Mouse (Mus musculus) CH12.LX (cell line): ENCODE data around the gene Rnf123. TPM values are rescaled to one million over a fixed set of nuclear protein-coding genes. Genes with fewer than 3 reads are reported as not detected.

Experiments
- DNase-seq: peaks from one replicate; pipeline ENCODE4 v3.0.0-alpha.2; 2013; ENCODE audit errors: extremely low read depth
- H3K27ac ChIP-seq: 2 replicates; pipeline ENCODE4 v1.5.1; 2012; ENCODE audit warnings: low read depth, mild to moderate bottlenecking, control low read depth, moderate library complexity; ENCODE audit not compliant: insufficient read depth
- H3K27me3 ChIP-seq: replicated peaks from 2 replicates; pipeline ENCODE3; 2012; ENCODE audit warnings: inconsistent platforms
- H3K36me3 ChIP-seq, 2 experiments: replicated peaks in 1 of 2; 2 replicates each; pipeline versions ENCODE3 to v1.6.1; 2012; ENCODE audit warnings: inconsistent platforms in 1 of 2, low read length in 1 of 2, mild to moderate bottlenecking in 1 of 2, mixed read lengths in 1 of 2, moderate library complexity in 1 of 2; ENCODE audit not compliant: control insufficient read depth in 1 of 2, insufficient read depth in 1 of 2
- H3K4me1 ChIP-seq, 2 experiments: 2 replicates each; pipeline ENCODE4 v1.6.1; 2012; ENCODE audit warnings: inconsistent platforms in 1 of 2, moderate library complexity in 1 of 2; ENCODE audit not compliant: insufficient read depth in 2 of 2, control insufficient read depth in 1 of 2
- H3K4me2 ChIP-seq: 2 replicates; pipeline ENCODE4 v1.6.1; 2012; ENCODE audit warnings: low read depth, mild to moderate bottlenecking, control low read depth; ENCODE audit not compliant: poor library complexity, insufficient read depth, severe bottlenecking
- H3K4me3 ChIP-seq, 3 experiments: fragments of 150-350 bp in 1 of 3; sonication (generic) in 1 of 3; replicated peaks in 1 of 3; 2 replicates each; pipeline versions ENCODE3 to v1.5.1; 2011 to 2012; ENCODE audit warnings: low read depth in 2 of 3, low read length in 2 of 3, mild to moderate bottlenecking in 2 of 3, moderate library complexity in 2 of 3, control low read depth in 1 of 3, improper control_type of control experiment in 1 of 3, inconsistent platforms in 1 of 3, mixed read lengths in 1 of 3; ENCODE audit not compliant: poor library complexity in 1 of 3
- H3K79me2 ChIP-seq: replicated peaks from 2 replicates; pipeline ENCODE4 v1.6.1; 2012; ENCODE audit warnings: mild to moderate bottlenecking, moderate library complexity; ENCODE audit not compliant: control insufficient read depth, poor library complexity, insufficient read depth, severe bottlenecking; ENCODE audit errors: extremely low read depth
- H3K9ac ChIP-seq: 2 replicates; pipeline ENCODE4 v1.6.1; 2012; ENCODE audit warnings: low read depth, mild to moderate bottlenecking, control low read depth, moderate library complexity; ENCODE audit not compliant: insufficient read depth
- H3K9me3 ChIP-seq: replicated peaks from 2 replicates; pipeline ENCODE3; 2012; ENCODE audit warnings: low read length, inconsistent platforms, mixed read lengths
- BHLHE40 ChIP-seq: IDR thresholded peaks from 2 replicates; pipeline ENCODE4 v1.6.1; 2011; ENCODE audit warnings: mild to moderate bottlenecking, low read depth, low read length, improper control_type of control experiment
- CTCF ChIP-seq, 2 experiments: IDR thresholded peaks in 1 of 2; conservative IDR thresholded peaks in 1 of 2; 2 replicates each; pipeline ENCODE4 v1.5.1; 2011 to 2012; ENCODE audit warnings: low read depth in 2 of 2, low read length in 2 of 2, improper control_type of control experiment in 1 of 2, inconsistent platforms in 1 of 2, mild to moderate bottlenecking in 1 of 2, moderate library complexity in 1 of 2
- E2F4 ChIP-seq: IDR thresholded peaks from 2 replicates; pipeline ENCODE4 v1.6.1; 2011; ENCODE audit warnings: low read depth, low read length, improper control_type of control experiment; ENCODE audit not compliant: insufficient replicate concordance
- EP300 ChIP-seq: IDR thresholded peaks from 2 replicates; pipeline ENCODE4 v1.6.1; 2011; ENCODE audit warnings: low read length, improper control_type of control experiment
- ETS1 ChIP-seq: conservative IDR thresholded peaks from 2 replicates; pipeline ENCODE4 v1.6.1; 2012; ENCODE audit warnings: low read depth, mild to moderate bottlenecking, inconsistent platforms, low read length, improper control_type of control experiment, moderate library complexity
- JUN ChIP-seq: IDR thresholded peaks from 2 replicates; pipeline ENCODE4 v1.6.1; 2011; ENCODE audit warnings: low read depth, mild to moderate bottlenecking, low read length, improper control_type of control experiment, moderate library complexity; ENCODE audit not compliant: insufficient read depth
- JUND ChIP-seq: conservative IDR thresholded peaks from 2 replicates; pipeline ENCODE4 v1.6.1; 2011; ENCODE audit warnings: low read depth, low read length, improper control_type of control experiment
- KAT2A ChIP-seq: IDR thresholded peaks from 2 replicates; pipeline ENCODE4 v1.6.1; 2012; ENCODE audit warnings: low read length, improper control_type of control experiment, inconsistent platforms; ENCODE audit not compliant: insufficient replicate concordance
- MXI1 ChIP-seq: IDR thresholded peaks from 2 replicates; pipeline ENCODE4 v1.6.1; 2011; ENCODE audit warnings: mild to moderate bottlenecking, low read depth, low read length, improper control_type of control experiment
- PAX5 ChIP-seq: IDR thresholded peaks from 2 replicates; pipeline ENCODE4 v1.6.1; 2012; ENCODE audit warnings: low read length, inconsistent platforms, mixed read lengths
- POLR2A ChIP-seq: IDR thresholded peaks from 2 replicates; pipeline ENCODE4 v1.6.1; 2011; ENCODE audit warnings: low read depth, mild to moderate bottlenecking, improper control_type of control experiment, low read length
- POLR2AphosphoS2 ChIP-seq: IDR thresholded peaks from 2 replicates; pipeline ENCODE4 v1.6.1; 2011; ENCODE audit warnings: low read depth, low read length, improper control_type of control experiment
- RAD21 ChIP-seq: IDR thresholded peaks from 2 replicates; pipeline ENCODE4 v1.6.1; 2011; ENCODE audit warnings: low read depth, mild to moderate bottlenecking, low read length, improper control_type of control experiment, moderate library complexity
- SIN3A ChIP-seq: IDR thresholded peaks from 2 replicates; pipeline ENCODE4 v1.6.1; 2012; ENCODE audit warnings: low read length, improper control_type of control experiment, inconsistent platforms
- SMC3 ChIP-seq: IDR thresholded peaks from 2 replicates; pipeline ENCODE4 v1.6.1; 2011; ENCODE audit warnings: low read depth, low read length, improper control_type of control experiment
- TBP ChIP-seq: conservative IDR thresholded peaks from 2 replicates; pipeline ENCODE4 v1.6.1; 2011; ENCODE audit warnings: low read depth, low read length, improper control_type of control experiment
- TCF12 ChIP-seq: IDR thresholded peaks from 2 replicates; pipeline ENCODE4 v1.6.1; 2014; ENCODE audit warnings: low read depth, mild to moderate bottlenecking, inconsistent platforms, low read length, improper control_type of control experiment
- UBTF ChIP-seq: IDR thresholded peaks from 2 replicates; pipeline ENCODE4 v1.6.1; 2012; ENCODE audit warnings: low read depth, mild to moderate bottlenecking, inconsistent platforms, low read length, improper control_type of control experiment, moderate library complexity
- ZKSCAN1 ChIP-seq: IDR thresholded peaks from 2 replicates; pipeline ENCODE4 v1.6.1; 2012; ENCODE audit warnings: low read depth, inconsistent platforms, low read length, improper control_type of control experiment, borderline replicate concordance
- ZNF384 ChIP-seq: IDR thresholded peaks from 2 replicates; pipeline ENCODE4 v1.6.1; 2012; ENCODE audit warnings: low read depth, low read length, improper control_type of control experiment, inconsistent platforms
- dilution Hi-C: fragments of 300-500 bp; cut with MboI; formaldehyde crosslinking; loops from 2 replicates; pipeline ENCODE4 v1.14.3; 2020; ENCODE audit warnings: low sequenced_read_pairs; ENCODE audit not compliant: extremely low pct_unique_long_range_greater_than_20kb, extremely low pct_ligation_motif_present
- in situ Hi-C: fragments of 300-500 bp; cut with MboI; formaldehyde crosslinking; loops from 3 replicates; pipeline ENCODE4 v1.14.3; 2019; ENCODE audit warnings: low sequenced_read_pairs, low pct_ligation_motif_present, low pct_unique_long_range_greater_than_20kb, mixed read lengths
- polyA plus RNA-seq: library from polyadenylated mRNA; unstranded; fragments of >175 nt; gene quantifications from 2 replicates; pipeline ENCODE4 v1.2.1, GENCODE M21; 2012; ENCODE audit warnings: low read depth; ENCODE audit not compliant: insufficient read length
- total RNA-seq, 2 experiments: library from RNA; depleted of rRNA; stranded (reverse); fragments of 300-350 nt in 1 of 2; fragments of >200 nt in 1 of 2; gene quantifications; 2 replicates each; pipeline ENCODE4 v1.2.3; 2012 to 2014

Rnf123 gene
- total and polyA plus RNA-seq, 3 experiments, result 10.0 to 50.0 (median 28.8) TPM

DNA sequence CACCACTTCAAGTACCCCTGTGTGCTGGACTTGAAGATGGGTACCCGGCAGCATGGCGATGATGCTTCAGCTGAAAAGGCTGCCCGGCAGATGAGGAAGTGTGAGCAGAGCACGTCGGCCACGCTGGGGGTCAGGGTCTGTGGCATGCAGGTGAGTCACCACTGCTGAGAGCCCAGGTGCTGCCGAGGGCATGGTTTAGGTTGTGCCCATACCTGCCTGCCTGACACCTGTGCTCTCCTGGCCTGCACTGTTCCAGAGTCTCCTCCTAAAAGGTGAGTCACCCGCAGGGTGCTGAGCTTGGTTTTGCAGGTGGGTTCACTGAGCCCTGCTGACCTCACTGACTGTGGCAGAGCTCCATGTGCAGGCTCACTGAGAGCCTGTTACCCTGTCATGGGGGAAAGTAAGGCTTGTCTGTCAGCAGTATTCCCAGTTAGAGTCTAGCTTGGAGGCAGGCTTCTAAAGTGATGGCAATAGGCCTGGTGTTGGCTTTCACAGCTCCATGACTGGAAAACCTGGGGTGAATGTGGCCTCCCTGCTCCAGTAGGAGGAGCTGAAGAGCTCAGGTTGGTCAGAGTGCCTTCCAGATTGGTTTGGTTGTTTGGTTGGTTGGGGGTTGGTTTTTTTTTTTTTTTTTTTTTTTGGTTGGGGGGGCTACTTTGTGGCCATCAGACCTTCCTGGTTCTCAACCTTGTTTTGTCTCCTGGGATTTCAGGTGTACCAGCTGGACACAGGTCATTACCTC lies 38.2 kb downstream of the Rnf123 start:
- Histone ChIP-seq H3K4me1 (peaks cover under 1 to 17% of the 10 kb centered on the region in 2 experiments; a peak in 2 of 4 replicates), H3K79me2 (no peaks in the 10 kb centered on the region), H3K9ac (no peak overlapping the region), H3K4me3 (no peak overlapping the region), H3K4me2 (no peak overlapping the region), H3K27ac (no peak overlapping the region), H3K9me3 (no peaks in the 10 kb centered on the region), H3K27me3 (no peaks in the 10 kb centered on the region)
- in situ Hi-C loops, result no loop called here
- TF ChIP-seq POLR2AphosphoS2 (no peak), ZKSCAN1 (no peak), TCF12 (no peak), CTCF (conservative IDR thresholded peaks at IDR 0.05 in 1 of 2, IDR thresholded peaks at IDR 0.05 in 1 of 2; ENCODE audit: low read depth in 2 of 2, low read length in 2 of 2) (peak in 1 of 2 experiments; percentile 45; a peak in 2 of 4 replicates), E2F4 (no peak), PAX5 (no peak), ETS1 (no peak), JUN (no peak), RAD21 (no peak), TBP (no peak), MXI1 (no peak), BHLHE40 (no peak), EP300 (no peak), UBTF (no peak), KAT2A (no peak), ZNF384 (peak; percentile 7; the same call in 1 of the 2 replicates), SMC3 (peak; percentile 16; the same call in 1 of the 2 replicates), JUND (no peak), POLR2A (no peak), SIN3A (no peak)
- TF ChIP-seq, all 38 proteins: peak for 3
- dilution Hi-C loops, result no loop called here
- DNase-seq, result no peak
- peaks cover 41 to 68% of the 10 kb centered on the region in 2 experiments for H3K36me3 ChIP-seq
